Mouse (Mus musculus): Measurements from ENCODE around the gene Ldhb.
"Not testable (repeated sequence)": the region's sequence is repeated elsewhere in the genome, so short reads cannot be mapped to it uniquely, and the experiment has no call there.

The Ldhb gene

DNA sequence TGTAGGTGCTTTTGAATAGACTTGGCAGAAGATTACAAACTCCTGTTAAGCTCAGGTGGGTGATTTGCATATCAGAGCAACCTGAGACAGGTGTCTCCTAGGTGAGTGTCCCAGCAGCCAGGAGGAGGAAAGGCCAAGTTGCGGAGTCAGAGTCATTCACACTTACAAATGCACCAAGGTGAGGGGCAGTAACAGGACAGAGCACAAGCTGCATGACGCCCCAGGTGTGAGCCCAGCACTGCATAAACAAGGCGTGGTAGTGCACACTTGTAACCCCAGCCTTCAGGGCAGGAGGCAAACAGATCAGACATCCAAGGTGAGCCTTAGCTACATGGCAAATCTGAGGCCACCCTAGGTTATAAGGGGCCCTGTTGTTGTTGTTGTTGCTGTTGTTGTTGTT lies 5.1 kb upstream of the Ldhb start:
- DNase-seq (ENCODE audit: low spot score) = no peak

DNA sequence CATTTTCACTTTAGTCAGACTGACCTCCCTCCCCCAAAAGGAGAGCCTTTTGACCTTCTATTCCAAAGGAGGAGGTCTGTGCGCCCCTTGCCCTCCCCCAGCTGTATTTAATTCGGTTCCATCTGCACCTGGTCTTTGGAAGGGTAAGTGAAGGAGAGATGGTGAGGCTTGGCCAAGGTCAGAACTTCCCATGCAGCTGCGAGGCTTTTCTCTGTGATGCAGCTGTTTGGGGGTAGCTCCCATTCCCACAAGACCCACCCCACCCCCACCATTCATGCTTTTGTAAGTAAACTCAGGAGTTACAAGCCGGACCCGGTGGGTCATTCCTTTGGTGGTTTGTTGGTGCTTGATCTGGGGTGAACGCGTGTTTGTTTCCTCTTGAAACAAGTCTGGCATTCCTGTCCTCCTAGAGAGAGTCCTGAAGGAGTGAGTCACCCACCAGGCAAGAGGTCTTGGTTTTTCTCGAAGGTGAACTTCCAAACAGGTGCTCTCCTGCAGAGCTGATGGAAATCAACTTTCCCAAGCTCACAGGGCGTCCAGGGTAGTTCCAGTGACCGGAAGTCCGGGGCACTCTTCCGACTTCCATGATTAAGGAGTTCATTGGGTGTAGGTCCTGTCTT lies 3.9 kb upstream of the Ldhb start:
- DNase-seq (ENCODE audit: low spot score) = no peak

DNA sequence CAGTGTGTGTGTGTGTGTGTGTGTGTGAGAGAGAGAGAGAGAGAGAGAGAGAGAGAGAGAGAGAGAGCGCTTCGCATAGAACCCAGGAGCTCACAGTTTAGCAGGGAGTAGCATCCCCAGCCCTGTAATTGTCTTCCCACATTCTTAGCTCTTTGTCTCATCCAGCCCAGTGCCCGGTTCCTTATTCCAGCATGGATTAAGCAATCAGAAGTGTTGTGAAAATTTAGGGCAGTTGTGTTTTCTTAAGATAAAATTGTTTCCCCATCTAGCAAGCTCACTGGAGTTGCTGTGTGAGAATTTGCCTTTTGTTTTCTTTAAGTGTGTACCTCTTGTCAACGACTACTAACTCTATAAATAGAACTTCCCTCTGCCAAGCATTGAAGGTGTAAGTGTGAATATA lies 906 bp upstream of the Ldhb start:
- no peak for DNase-seq (ENCODE audit: low spot score)

DNA sequence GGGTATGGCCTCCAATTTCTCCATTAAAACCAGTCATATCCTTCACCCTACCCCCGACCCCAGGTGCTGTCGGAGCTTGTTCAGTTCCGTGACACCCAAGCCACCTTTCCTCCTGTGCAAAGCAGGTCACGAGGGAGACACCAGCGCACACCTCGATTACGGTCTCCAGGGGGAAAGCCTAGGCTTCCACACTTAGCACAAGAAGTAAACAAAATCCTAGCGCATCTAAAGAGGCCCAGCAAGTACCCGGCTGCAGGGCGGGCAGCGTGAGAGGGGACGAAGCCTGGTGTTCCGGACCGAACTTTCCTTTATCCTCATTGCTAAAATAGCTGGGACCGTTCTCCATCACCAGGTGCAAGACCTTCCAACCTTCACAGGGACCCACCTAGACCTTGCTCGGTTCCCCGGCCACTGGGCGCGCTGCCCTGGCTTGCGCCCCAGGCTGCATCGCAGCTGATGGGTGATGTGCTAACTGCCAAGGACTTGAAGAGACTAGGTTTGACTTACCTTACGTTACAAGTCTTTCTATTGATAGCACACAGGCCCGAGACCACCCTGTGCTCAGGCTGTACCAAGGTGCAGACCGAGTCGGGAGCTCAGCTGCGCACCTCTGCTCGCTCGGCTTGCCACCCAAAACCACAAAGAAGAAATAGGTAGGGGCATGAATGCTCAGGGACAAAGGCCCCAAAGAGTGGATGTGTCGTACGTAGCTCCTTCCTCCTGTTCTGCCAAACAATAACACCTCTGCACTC lies 548 bp downstream of the Ldhb start:
- no peak for DNase-seq (ENCODE audit: low spot score)

DNA sequence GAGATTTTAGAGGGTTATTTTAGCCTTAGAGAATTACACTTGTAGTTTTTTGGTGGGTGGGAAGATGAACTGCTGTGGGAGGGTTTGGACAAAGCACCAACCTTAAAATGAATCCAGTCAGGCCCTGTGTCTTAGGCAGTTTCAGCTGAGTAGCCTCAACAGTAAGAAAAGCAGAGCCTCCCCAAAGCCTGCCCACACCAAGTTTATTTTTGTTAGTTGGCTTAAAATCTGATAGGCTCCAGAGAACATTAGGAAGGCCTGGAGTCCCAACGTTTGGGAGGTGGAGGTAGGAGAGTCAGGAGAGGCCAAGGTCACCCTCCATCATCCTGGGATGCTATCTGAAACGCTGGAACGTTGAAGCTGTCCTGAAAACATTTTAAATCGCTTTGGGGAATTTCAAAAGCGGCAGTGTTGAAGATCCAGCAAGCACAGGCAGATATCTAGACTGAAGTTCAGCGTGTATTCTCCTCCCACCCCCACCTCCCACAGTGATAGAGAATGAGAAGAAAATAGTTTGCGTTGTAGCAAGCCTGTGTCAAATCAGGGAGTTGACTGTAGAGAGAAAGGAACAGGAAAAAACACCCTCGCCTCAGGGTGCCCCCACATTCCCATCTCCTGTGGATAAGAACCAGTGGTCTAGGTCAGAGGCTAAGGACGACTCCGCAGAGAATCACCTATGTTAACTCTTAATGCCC lies 1.3 kb downstream of the Ldhb start:
- no peak for DNase-seq (ENCODE audit: low spot score)

DNA sequence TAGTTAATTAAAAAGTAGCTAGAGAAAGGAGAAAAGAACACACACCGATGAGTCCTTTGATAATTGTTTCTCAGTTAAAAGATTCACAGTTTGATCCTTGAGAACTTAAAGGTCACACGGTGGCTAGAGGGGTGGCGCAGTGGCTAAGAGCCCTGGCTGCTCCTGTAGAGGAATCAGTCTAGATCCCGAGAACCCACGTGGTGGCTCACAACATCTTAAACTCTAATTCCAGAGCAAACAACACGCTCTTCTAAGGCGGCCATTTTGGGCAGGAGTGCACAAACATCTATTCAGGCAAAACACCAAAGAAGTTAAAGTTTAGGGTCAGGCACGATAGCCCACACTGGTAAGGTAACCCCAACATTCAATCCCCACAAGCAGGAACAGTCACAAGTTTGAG lies 4.2 kb downstream of the Ldhb start:
- no peak for DNase-seq (ENCODE audit: low spot score)

DNA sequence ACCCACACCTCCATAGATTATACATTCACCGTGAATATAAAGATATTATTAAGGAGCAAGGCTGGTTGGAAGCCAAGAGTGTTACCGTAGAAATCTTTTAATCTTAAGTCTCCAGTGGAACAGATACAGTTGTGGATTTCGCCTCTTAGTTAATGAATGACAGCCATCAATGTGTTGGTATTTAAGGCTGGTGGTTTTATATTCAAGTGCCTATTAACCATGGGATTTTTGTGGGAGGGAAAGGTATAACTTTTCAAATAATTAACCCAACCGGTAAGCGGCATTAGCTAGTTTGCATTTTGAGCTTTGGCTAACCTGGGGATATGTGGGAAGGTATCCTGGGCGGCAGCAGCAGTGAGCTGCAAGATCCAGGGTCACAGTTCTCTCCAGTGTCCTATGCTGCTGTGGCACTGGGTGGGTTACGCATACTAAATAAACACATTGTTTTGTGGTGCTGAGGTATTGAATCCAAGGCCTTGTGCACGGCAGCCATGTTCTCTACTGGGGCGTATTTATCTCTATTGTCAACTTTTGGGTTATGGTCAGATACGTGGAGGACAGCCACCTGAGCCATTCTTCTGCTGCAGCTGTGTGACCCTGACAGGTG lies 5.1 kb downstream of the Ldhb start:
- DNase-seq (ENCODE audit: low spot score) = no peak

DNA sequence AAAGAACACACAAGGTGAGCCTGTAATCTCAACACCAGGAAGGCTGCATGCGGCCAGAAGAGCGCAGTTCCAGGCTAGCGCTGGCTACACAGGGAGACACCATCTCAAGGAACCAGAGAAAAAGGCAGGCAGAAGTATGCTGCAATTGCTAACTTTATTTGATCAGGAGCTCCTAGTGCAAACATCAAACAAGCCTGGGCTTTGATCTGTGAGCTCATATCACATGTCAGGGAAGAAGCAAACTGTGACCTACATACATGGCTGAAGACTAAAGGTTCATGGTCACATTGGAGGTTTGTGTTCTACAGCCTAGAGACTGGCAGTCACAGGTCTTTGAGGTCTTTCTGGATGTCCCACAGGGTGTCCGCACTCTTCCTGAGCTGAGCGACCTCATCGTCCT lies 17.6 kb downstream of the Ldhb start:
- not testable (repeated sequence) for DNase-seq (ENCODE audit: low spot score)

DNA sequence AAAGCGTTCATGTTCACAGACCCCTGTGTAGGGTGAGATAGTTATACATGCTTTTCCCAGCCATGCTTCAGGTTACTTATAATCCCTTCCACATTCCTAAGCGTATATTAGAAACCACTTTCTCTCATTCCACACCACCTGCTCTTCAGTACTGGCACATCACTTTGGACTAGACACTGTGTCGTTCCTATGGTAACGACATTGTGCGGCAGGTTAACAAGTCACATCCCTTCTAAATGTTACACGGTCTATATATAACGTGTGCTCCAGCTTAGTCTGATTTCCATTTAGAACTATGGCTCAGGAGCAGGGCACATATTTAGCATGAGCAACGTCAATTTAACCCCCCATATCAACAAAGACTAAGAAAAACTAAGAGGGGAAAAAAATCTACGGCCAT lies 20.1 kb downstream of the Ldhb start:
- no peak for DNase-seq (ENCODE audit: low spot score)

DNA sequence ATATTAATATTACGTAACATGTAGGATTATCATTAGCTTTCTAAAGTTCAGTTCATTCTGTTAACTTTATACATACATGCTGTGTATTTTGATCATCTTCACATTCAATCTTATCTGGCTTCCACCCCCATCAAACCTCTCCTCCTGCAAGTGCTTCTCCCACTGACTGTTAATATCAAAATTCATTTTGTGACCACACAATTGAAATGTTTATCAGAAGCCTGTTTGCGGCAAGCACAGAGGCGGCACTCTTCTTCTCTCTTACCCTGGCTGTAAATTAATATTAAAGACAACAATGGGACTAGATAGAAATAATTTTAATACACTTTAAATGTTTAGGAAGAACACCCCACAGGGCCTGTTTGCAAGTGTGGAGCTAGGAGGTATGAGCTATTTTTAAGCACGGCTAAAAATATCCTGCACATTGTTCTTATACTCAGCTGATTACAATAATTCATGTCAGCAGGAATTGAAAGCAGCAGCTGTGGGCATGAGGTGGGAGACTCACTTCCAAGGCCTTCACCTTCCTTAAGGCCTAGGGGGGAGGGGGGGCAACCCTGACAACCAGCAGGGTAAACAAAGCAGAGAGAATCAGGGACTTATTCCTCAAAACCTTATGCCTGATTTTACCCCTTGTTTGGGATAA lies 22.2 kb downstream of the Ldhb start:
- no peak for DNase-seq (ENCODE audit: low spot score)

DNA sequence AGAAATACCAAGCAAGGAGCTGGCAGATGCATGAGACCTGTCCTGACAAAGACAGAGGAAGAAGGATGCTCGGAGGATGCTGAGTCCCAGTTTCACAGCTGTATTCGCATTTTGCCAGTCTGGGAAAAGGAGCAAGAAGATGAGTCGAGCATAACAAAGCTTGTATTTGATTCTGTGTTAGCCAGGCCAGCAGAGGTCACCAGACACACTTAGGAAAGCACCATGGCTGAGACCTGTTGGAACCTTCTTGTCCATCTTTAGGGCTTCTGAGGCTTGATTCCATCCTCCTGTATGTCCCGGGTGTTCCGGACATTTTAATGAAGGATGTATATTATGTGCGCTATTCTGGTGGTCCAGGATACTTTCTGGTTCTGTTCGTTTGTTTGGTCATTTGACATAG lies 30.5 kb downstream of the Ldhb start:
- DNase-seq (ENCODE audit: low spot score) = no peak

DNA sequence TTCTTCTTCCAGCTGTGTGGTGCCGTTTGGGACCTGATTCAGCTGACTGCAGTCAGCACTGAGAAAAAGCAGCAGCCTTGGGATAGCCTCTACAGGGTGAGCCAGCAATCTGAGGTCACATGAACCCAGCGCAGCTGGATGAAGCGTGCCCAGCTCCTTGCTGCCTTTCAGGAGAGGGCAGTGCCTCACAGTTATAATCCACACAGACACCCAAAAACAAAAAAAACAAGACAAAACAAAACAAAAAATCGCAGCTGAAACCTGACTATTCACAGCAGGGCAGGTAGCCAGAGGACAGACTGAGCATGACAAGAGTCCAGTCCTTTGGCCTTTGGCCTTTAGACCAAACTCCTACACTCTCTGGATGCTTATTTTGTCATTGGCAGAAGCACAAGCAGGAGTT lies 35.0 kb downstream of the Ldhb start, which contains the start of gene Gys2:
TSS of gene Gys2 (minus strand) at position 309 of the 403 bp plus-strand sequence.
- no peak for DNase-seq (ENCODE audit: low spot score)

DNA sequence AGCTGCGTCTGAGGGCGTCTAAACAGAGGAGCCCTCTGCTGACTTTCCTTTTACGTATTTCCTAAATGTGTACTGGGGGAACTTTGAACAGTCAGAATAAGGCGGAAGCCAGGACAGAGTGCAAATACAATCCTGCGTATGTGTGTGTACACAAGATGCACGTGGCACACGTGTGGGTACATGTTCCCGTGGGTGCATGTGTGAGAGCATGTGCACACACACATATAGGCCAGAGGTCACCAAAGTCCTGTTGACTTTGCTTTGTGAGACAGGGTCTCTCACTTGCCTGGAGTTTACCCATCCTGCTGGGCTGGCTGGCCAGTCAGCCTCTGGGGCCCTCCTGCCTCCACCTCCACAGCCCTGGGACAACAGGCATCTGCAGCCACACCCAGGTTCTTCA lies 36.6 kb downstream of the Ldhb start:
- DNase-seq (ENCODE audit: low spot score) = no peak

DNA sequence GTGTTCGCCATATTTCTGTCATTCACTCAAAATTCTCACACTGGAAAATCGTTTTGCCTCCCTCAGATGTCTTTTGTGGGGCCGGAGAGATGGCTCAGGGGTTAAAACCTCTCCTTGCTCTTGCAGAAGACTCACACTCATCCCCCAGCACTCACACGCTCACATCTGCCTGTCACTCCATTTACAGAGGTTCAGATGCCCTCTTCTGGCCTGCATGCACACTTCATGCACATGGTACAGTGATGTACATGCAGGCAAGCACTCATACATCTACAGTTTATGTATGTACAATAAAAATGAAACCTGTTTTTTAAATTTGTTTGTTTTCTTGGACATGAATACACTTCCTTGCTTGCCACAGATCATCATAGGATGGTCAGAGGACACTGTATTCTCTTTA lies 38.2 kb downstream of the Ldhb start:
- DNase-seq (ENCODE audit: low spot score) = peak; percentile 65

DNA sequence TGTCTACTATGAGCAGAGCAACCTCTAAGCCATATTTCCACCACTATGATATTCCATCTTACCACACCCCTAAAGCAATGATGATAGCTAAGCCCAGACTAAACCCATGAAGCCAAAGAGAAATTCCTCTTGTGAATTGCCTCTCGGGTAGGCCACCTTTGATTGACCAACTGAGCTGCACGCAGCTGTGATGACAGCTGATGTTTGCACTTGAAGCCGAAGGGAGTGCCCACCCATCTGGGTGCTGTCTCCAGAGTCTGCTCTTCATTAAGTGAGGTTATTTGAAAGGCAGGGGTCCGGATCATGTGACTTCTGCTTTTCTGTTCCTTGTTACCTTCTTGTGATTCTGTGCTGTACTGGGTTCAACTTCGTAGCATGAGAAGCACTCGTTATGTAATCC lies 45.6 kb downstream of the Ldhb start:
- no peak for DNase-seq (ENCODE audit: low spot score)

DNA sequence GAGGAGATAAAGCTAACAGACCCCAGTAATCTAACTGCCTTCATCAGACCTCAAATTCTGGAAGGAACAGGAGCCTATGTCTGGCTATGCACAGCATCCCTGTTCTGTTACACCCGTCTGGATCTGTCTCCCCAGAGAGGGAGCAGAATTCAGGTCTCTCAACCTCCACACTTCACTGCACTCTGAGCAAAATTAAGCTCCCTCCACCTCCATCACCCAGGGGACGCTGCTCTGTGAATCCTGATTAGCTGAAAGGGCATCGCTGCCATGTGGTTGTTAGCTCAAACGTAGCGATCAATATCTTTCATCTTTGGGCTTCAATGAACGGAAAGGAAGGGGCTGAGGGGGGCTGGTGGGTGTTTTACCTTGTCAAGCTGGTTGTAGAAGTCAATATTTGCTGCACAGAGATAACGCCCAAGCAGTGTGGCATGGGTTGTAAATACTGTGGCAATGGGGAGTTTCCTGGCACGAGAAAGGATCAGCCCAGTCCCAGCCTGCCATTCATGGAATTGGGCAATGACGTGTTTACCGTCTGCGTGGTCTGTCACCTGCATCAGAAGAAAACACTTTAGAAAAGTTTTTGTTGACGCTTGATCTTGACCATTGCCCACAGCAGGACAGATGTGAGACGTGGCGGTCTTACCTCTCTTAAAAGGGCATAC lies 48.6 kb downstream of the Ldhb start:
- peak; percentile 48 for DNase-seq (ENCODE audit: low spot score)

DNA sequence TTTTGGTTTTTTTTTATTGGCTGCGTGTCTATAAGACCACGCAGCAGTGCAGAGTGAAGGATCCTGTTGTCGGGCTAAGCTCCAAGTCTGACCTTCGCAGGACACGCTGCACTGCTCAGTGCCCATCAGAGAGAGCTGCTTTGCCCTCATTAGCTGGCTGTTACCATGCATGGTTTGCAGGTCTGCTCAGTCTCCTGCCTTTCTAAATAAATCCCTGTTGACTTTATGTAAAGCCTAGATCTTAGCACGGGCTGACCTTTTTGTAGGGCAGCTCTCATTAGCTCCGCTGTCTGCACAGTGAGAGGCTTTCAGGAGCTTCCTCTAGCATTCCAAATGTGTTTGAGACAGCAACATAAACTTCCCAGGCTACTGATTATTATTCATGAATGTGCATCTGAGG lies 49.7 kb downstream of the Ldhb start:
- peak; percentile 44 for DNase-seq (ENCODE audit: low spot score)

DNA sequence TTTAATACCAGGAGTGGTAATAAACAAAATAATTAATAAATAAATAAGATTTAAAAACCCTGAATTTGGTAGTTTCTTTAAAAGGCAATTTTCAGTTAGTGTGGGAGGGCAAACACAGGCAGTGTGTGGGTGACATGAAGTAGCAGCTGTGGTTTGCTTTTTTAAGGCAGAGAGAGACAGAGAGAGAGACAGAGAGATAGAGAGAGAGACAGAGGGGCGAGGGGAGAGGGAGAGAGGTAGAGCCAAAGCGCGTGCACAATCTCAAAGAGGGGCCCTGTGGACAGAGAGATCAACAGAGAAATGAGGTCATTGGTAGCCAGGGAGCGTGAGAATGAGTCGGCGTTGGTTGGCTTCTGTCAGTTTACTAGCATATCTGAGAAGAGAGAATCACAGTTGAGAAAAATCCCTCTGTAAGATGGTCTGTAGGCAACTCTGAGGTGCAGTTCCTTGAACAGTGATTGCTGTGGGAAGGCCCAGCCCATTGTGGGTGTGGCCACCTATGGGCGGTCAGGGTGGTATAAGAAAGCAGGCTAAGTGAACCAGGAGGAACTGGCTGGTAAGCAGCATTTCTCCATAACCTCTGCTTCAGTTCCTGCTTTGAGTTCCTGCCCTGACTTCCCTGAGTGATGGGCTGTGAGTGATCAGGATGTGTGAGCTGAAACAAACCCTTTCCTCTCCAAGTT lies 52.3 kb downstream of the Ldhb start:
- DNase-seq (ENCODE audit: low spot score) = peak; percentile 35

DNA sequence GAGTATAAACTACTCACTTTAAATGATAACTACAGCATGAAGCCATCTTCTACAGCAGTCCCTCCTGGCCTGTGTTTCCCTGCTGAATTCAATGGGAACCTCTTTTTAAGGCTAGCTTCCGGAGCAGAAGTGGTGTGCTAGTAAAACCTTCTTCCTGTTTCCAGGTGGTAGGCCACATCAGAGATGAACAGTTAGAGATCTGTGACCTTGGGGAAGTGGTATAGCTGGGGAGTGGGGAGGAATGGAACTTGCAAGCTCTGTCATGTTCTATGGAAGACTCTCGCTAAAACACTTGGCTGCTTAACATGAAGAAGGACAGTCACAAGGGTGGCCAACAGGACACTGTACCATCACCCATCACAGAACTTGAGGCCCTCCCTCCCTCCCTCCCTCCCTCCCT lies 54.4 kb downstream of the Ldhb start:
- no peak for DNase-seq (ENCODE audit: low spot score)

DNA sequence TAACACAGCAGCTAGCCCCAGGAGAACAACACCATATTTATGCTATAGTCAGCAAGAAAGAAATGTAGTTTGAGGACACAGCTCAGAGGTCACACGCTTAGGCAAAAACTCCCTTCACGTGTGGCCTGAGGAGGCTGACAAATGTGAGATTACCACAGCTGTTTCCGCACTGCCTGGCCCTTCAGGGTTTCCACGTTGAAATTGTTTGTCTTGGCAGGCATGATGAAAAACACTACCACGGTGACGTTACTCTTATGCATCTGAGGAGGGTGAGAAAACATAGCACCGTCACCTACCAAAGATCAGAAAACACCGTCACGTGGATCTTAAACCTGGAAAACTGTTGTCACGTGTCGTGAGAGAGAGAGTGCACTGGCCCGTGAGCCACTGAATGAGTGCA lies 56.4 kb downstream of the Ldhb start:
- peak; percentile 25 for DNase-seq (ENCODE audit: low spot score)
